Mouse (Mus musculus): ENCODE measurements around the gene Dtx3. TPM values are rescaled to one million over a fixed set of nuclear protein-coding genes. Genes with fewer than 3 reads are reported as not detected.

The Dtx3 gene
- polyA plus RNA-seq, 1 experiment, result 159 TPM

GRCm38 (mm10) chr10:127147135-127147534, 48.4 kb downstream of the Dtx3 start:
- Histone ChIP-seq H3K4me1 (ENCODE audit: control insufficient read depth, insufficient read depth, low read length) (peaks cover 4% of the 10 kb centered on the region; the same call in 1 of the 2 replicates), H3K27ac (ENCODE audit: insufficient read depth, low read depth, low read length) (no peak overlapping the region), H3K4me3 (ENCODE audit: insufficient read depth, low read depth, low read length) (no peak overlapping the region)
- TF ChIP-seq CTCF (IDR thresholded peaks at IDR 0.05; ENCODE audit: insufficient read depth, low read depth, low read length) (no peak), POLR2A (IDR thresholded peaks at IDR 0.05; ENCODE audit: insufficient read depth, low read depth, low read length) (no peak)
- WGBS, result 78% methylated on average over 6 of the region's 6 CpGs

GRCm38 (mm10) chr10:127145303-127145702, 50.2 kb downstream of the Dtx3 start:
- TF ChIP-seq POLR2A (IDR thresholded peaks at IDR 0.05; ENCODE audit: insufficient read depth, low read depth, low read length) (no peak), CTCF (IDR thresholded peaks at IDR 0.05; ENCODE audit: insufficient read depth, low read depth, low read length) (no peak)
- WGBS, result 78% methylated on average over 5 of the region's 5 CpGs
- no peak overlapping the region for H3K4me3 ChIP-seq (ENCODE audit: insufficient read depth, low read depth, low read length)
- no peaks in the 10 kb centered on the region for H3K4me1 ChIP-seq (ENCODE audit: control insufficient read depth, insufficient read depth, low read length)
- no peak overlapping the region for H3K27ac ChIP-seq (ENCODE audit: insufficient read depth, low read depth, low read length)

GRCm38 (mm10) chr10:127144536-127144935, 51.0 kb downstream of the Dtx3 start:
- Histone ChIP-seq H3K27ac (ENCODE audit: insufficient read depth, low read depth, low read length) (no peak overlapping the region), H3K4me1 (ENCODE audit: control insufficient read depth, insufficient read depth, low read length) (no peaks in the 10 kb centered on the region), H3K4me3 (ENCODE audit: insufficient read depth, low read depth, low read length) (no peak overlapping the region)
- TF ChIP-seq POLR2A (IDR thresholded peaks at IDR 0.05; ENCODE audit: insufficient read depth, low read depth, low read length) (no peak), CTCF (IDR thresholded peaks at IDR 0.05; ENCODE audit: insufficient read depth, low read depth, low read length) (no peak)
- 95% methylated on average over 7 of the region's 7 CpGs for WGBS

- 79% methylated on average over 8 of the region's 8 CpGs for WGBS
- H3K4me1 ChIP-seq (ENCODE audit: control insufficient read depth, insufficient read depth, low read length), result no peaks in the 10 kb centered on the region
These were observed 52.3 kb downstream of the Dtx3 start for GRCm38 (mm10) chr10:127143228-127143627.

GRCm38 (mm10) chr10:127141500-127141899, 54.0 kb downstream of the Dtx3 start:
- Histone ChIP-seq H3K4me1 (ENCODE audit: control insufficient read depth, insufficient read depth, low read length) (no peaks in the 10 kb centered on the region), H3K27ac (ENCODE audit: insufficient read depth, low read depth, low read length) (no peak overlapping the region), H3K4me3 (ENCODE audit: insufficient read depth, low read depth, low read length) (no peak overlapping the region)
- WGBS, result 81% methylated on average over 8 of the region's 8 CpGs
- TF ChIP-seq CTCF (IDR thresholded peaks at IDR 0.05; ENCODE audit: insufficient read depth, low read depth, low read length) (no peak), POLR2A (IDR thresholded peaks at IDR 0.05; ENCODE audit: insufficient read depth, low read depth, low read length) (no peak)

More at GRCm38 (mm10) chr10:127143228-127143627, 52.3 kb downstream of the Dtx3 start:
- H3K4me3 ChIP-seq (ENCODE audit: insufficient read depth, low read depth, low read length), result no peak overlapping the region
- TF ChIP-seq POLR2A (IDR thresholded peaks at IDR 0.05; ENCODE audit: insufficient read depth, low read depth, low read length) (no peak), CTCF (IDR thresholded peaks at IDR 0.05; ENCODE audit: insufficient read depth, low read depth, low read length) (no peak)
- no peak overlapping the region for H3K27ac ChIP-seq (ENCODE audit: insufficient read depth, low read depth, low read length)

- Histone ChIP-seq H3K4me3 (ENCODE audit: insufficient read depth, low read depth, low read length) (no peak overlapping the region), H3K27ac (ENCODE audit: insufficient read depth, low read depth, low read length) (no peak overlapping the region), H3K4me1 (ENCODE audit: control insufficient read depth, insufficient read depth, low read length) (no peaks in the 10 kb centered on the region)
- 85% methylated on average over 11 of the region's 11 CpGs for WGBS
- TF ChIP-seq POLR2A (IDR thresholded peaks at IDR 0.05; ENCODE audit: insufficient read depth, low read depth, low read length), result no peak
- no peak for TF ChIP-seq CTCF (IDR thresholded peaks at IDR 0.05; ENCODE audit: insufficient read depth, low read depth, low read length)
These were observed 54.6 kb downstream of the Dtx3 start for GRCm38 (mm10) chr10:127140971-127141370.

Other genes with a start within 250 kb of the Dtx3 start
- gene Ctdsp2, start 217.0 kb downstream of the Dtx3 start, polyA plus RNA-seq (2012; ENCODE audit: insufficient read depth, insufficient read length, low replicate concordance, missing spikeins), result not detected in 2 replicates
- not detected in 2 replicates for gene Avil, start 195.0 kb downstream of the Dtx3 start, polyA plus RNA-seq (2012; ENCODE audit: insufficient read depth, insufficient read length, low replicate concordance, missing spikeins)
- gene Tsfm, start 164.9 kb downstream of the Dtx3 start, polyA plus RNA-seq (2012; ENCODE audit: insufficient read depth, insufficient read length, low replicate concordance, missing spikeins), result not detected in 2 replicates
- not detected in 2 replicates for gene Mettl1, start 154.3 kb downstream of the Dtx3 start, polyA plus RNA-seq (2012; ENCODE audit: insufficient read depth, insufficient read length, low replicate concordance, missing spikeins)
- gene Eef1akmt3, start 154.2 kb downstream of the Dtx3 start, polyA plus RNA-seq (2012; ENCODE audit: insufficient read depth, insufficient read length, low replicate concordance, missing spikeins), result not detected in 2 replicates
- not detected in 2 replicates for gene Cyp27b1, start 147.5 kb downstream of the Dtx3 start, polyA plus RNA-seq (2012; ENCODE audit: insufficient read depth, insufficient read length, low replicate concordance, missing spikeins)
- not detected in 2 replicates for gene March9, start 135.5 kb downstream of the Dtx3 start, polyA plus RNA-seq (2012; ENCODE audit: insufficient read depth, insufficient read length, low replicate concordance, missing spikeins)
- gene Cdk4, start 132.2 kb downstream of the Dtx3 start, polyA plus RNA-seq (2012; ENCODE audit: insufficient read depth, insufficient read length, low replicate concordance, missing spikeins), result not detected in 2 replicates
- gene Tspan31, start 125.5 kb downstream of the Dtx3 start, polyA plus RNA-seq (2012; ENCODE audit: insufficient read depth, insufficient read length, low replicate concordance, missing spikeins), result not detected in 2 replicates
- gene Agap2, start 120.4 kb downstream of the Dtx3 start, polyA plus RNA-seq (2012; ENCODE audit: insufficient read depth, insufficient read length, low replicate concordance, missing spikeins), result 219 TPM in 1 of 2 replicates, not detected in the other
- 124 TPM in 1 of 2 replicates, not detected in the other for gene Os9, start 74.6 kb downstream of the Dtx3 start, polyA plus RNA-seq (2012; ENCODE audit: insufficient read depth, insufficient read length, low replicate concordance, missing spikeins)
- gene B4galnt1, start 30.5 kb downstream of the Dtx3 start, polyA plus RNA-seq (2012; ENCODE audit: insufficient read depth, insufficient read length, low replicate concordance, missing spikeins), result not detected in 2 replicates
- not detected in 2 replicates for gene Slc26a10, start 15.1 kb downstream of the Dtx3 start, polyA plus RNA-seq (2012; ENCODE audit: insufficient read depth, insufficient read length, low replicate concordance, missing spikeins)
- gene Arhgef25, start 5.6 kb downstream of the Dtx3 start, polyA plus RNA-seq (2012; ENCODE audit: insufficient read depth, insufficient read length, low replicate concordance, missing spikeins), result not detected in 2 replicates
- gene Pip4k2c, start 15.9 kb upstream of the Dtx3 start, polyA plus RNA-seq (2012; ENCODE audit: insufficient read depth, insufficient read length, low replicate concordance, missing spikeins), result 102 TPM in 1 of 2 replicates, not detected in the other
- 72.6 and 160 TPM in 2 replicates for gene Kif5a, start 67.6 kb upstream of the Dtx3 start, polyA plus RNA-seq (2012; ENCODE audit: insufficient read depth, insufficient read length, low replicate concordance, missing spikeins)
- not detected in 2 replicates for gene Dctn2, start 70.6 kb upstream of the Dtx3 start, polyA plus RNA-seq (2012; ENCODE audit: insufficient read depth, insufficient read length, low replicate concordance, missing spikeins)
- not detected in 2 replicates for gene Mbd6, start 93.3 kb upstream of the Dtx3 start, polyA plus RNA-seq (2012; ENCODE audit: insufficient read depth, insufficient read length, low replicate concordance, missing spikeins)
- not detected in 2 replicates for gene Mars, start 116.1 kb upstream of the Dtx3 start, polyA plus RNA-seq (2012; ENCODE audit: insufficient read depth, insufficient read length, low replicate concordance, missing spikeins)
- gene Arhgap9, start 126.2 kb upstream of the Dtx3 start, polyA plus RNA-seq (2012; ENCODE audit: insufficient read depth, insufficient read length, low replicate concordance, missing spikeins), result 260 TPM in 1 of 2 replicates, not detected in the other
- gene Gli1, start 146.2 kb upstream of the Dtx3 start, polyA plus RNA-seq (2012; ENCODE audit: insufficient read depth, insufficient read length, low replicate concordance, missing spikeins), result not detected in 2 replicates
- gene Inhbe, start 158.7 kb upstream of the Dtx3 start, polyA plus RNA-seq (2012; ENCODE audit: insufficient read depth, insufficient read length, low replicate concordance, missing spikeins), result not detected in 2 replicates
- not detected in 2 replicates for gene Inhbc, start 174.7 kb upstream of the Dtx3 start, polyA plus RNA-seq (2012; ENCODE audit: insufficient read depth, insufficient read length, low replicate concordance, missing spikeins)
- 475 and 884 TPM in 2 replicates for gene R3hdm2, start 184.6 kb upstream of the Dtx3 start, polyA plus RNA-seq (2012; ENCODE audit: insufficient read depth, insufficient read length, low replicate concordance, missing spikeins)

Measured in olfactory bulb, adult 2 months (tissue).